Comparison of ENCODE assay signal across 25 mouse cellular contexts in the genomic region with DNA sequence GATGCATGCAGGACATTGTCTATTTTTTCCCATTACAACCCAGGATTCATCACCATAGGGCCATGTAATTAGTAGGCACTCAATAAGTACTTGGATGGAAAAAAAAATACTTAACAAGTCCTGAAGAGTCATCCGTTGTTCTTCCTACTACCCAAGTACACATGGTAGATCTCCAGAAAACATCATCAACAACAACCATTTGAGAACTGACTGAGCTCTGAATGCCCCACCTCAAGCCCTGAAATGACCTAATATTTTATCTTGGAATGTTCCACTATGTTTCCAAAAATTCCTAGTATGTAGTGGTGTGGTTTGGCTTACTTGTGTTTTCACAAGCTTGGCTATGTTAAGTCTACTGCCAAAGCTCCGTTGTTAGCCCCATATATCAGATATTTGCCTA.
DNase-seq lines count a peak whose midpoint lies in the region; TF ChIP-seq lines count a peak whose summit lies in the region.
"Had no signal": no experiment of that assay in that cellular context is flagged by ENCODE, and none has a peak within 500 bp of the region (broad histone marks: within the 10 kb centered on the region; RNA-seq: fewer than 3 reads in every experiment).

No protein-coding gene starts in this region.

- 83% methylated on average over 2 of the region's 2 CpGs for WGBS in cerebellum, adult 2 months

- H3K4me3 ChIP-seq in cerebellum, adult 2 months (replicated peaks; ENCODE audit: insufficient read depth, low read depth, low read length): no peak overlapping the region
- H3K4me3 ChIP-seq: embryonic facial prominence, embryonic 12.5 days; embryonic facial prominence, embryonic 15.5 days; heart, adult 2 months; hindbrain, embryonic 10.5 days; hindbrain, embryonic 13.5 days; intestine, embryonic 15.5 days had no signal

- intact Hi-C loops in heart, postnatal 25 days (cut with DNase I): no loop called here

- DNase-seq in heart, adult 18-20 months: peak; percentile 20 to 44
- no peak for DNase-seq in heart, postnatal 25 days (ENCODE audit: low spot score)
- DNase-seq in lung, postnatal 36 days: peak; percentile 4
- DNase-seq in lung, postnatal 10 days: no peak
- peak; percentile 67 for DNase-seq in Muller cell, postnatal 12 days (ENCODE audit: inconsistent ontology term)
- DNase-seq in cerebellum, adult 9-10 months: no peak
- DNase-seq in cerebellum, adult 2 months: no peak
- DNase-seq: adrenal gland, adult 8-10 months; adrenal gland, postnatal 25 days; B cell, adult 2 months; cerebellum, adult 11-12 months; cerebellum, adult 9-11 months; cerebellum, postnatal 25 days; forebrain, postnatal 0 days; gastrocnemius, postnatal 10 days; heart, adult 2 months; heart, postnatal 36 days; kidney, adult 11 months; kidney, adult 8-10 months had no signal

- TF ChIP-seq CTCF in cerebellum, adult 2 months (IDR thresholded peaks at IDR 0.05; ENCODE audit: borderline replicate concordance, insufficient read depth, low read depth, low read length): no peak

- H3K4me1 ChIP-seq in cerebellum, adult 2 months (ENCODE audit: control insufficient read depth, insufficient read depth, low read length): no peaks in the 10 kb centered on the region
- H3K4me1 ChIP-seq: embryonic facial prominence, embryonic 12.5 days; embryonic facial prominence, embryonic 15.5 days; hindbrain, embryonic 10.5 days; hindbrain, embryonic 13.5 days; intestine, embryonic 15.5 days had no signal

- H3K27ac ChIP-seq in cerebellum, adult 2 months (ENCODE audit: insufficient read depth, low read length): no peak overlapping the region
- H3K27ac ChIP-seq: embryonic facial prominence, embryonic 12.5 days; embryonic facial prominence, embryonic 15.5 days; hindbrain, embryonic 10.5 days; hindbrain, embryonic 13.5 days; intestine, embryonic 15.5 days had no signal

- no peaks in the 10 kb centered on the region for H3K27me3 ChIP-seq in cerebellum, adult 2 months (ENCODE audit: control insufficient read depth, insufficient read depth, low read length)
- H3K27me3 ChIP-seq: CH12.LX; embryonic facial prominence, embryonic 12.5 days; embryonic facial prominence, embryonic 15.5 days; hindbrain, embryonic 13.5 days; intestine, embryonic 15.5 days had no signal

- TF ChIP-seq POLR2A in cerebellum, adult 2 months (IDR thresholded peaks at IDR 0.05; ENCODE audit: borderline replicate concordance, insufficient read depth, low read length): no peak

Comparison
In these comparisons a context has a peak if more than half of its experiments do, and no peak if none do; other contexts are left out.
1. DNase-seq: peak in heart, adult 18-20 months (2 of 2), lung, postnatal 36 days (single experiment) and Muller cell, postnatal 12 days (single experiment); none in heart, postnatal 25 days (single experiment), lung, postnatal 10 days (single experiment), cerebellum, adult 9-10 months (single experiment) and cerebellum, adult 2 months (0 of 2).